Mouse (Mus musculus) right cerebral cortex, adult 18-20 months (tissue): ENCODE measurements around the gene Cenpv.
A peak's percentile ranks its signal among the peaks of the same experiment; 100 is the strongest.

Experiments
- DNase-seq: peaks from one replicate; pipeline ENCODE4 v3.0.0; 2022; ENCODE audit warnings: mixed read lengths

The Cenpv gene

GRCm38 (mm10) chr11:62498802-62499201 is 40.3 kb downstream of the Cenpv start:
- DNase-seq = no peak

- no peak for DNase-seq
These were observed 41.9 kb downstream of the Cenpv start for GRCm38 (mm10) chr11:62497181-62497580.

GRCm38 (mm10) chr11:62496151-62496715 is 42.8 kb downstream of the Cenpv start:
- DNase-seq = no peak

- DNase-seq = peak; percentile 13
These were observed 43.7 kb downstream of the Cenpv start for GRCm38 (mm10) chr11:62495276-62495801.

GRCm38 (mm10) chr11:62494754-62495275 is 44.2 kb downstream of the Cenpv start:
- DNase-seq = peak; percentile 13

- no peak for DNase-seq
These were observed 45.4 kb downstream of the Cenpv start for GRCm38 (mm10) chr11:62493701-62494100.

GRCm38 (mm10) chr11:62487540-62488350 is 51.3 kb downstream of the Cenpv start:
- no peak for DNase-seq

GRCm38 (mm10) chr11:62486949-62487348 is 52.1 kb downstream of the Cenpv start:
- no peak for DNase-seq

GRCm38 (mm10) chr11:62479581-62479980 is 59.5 kb downstream of the Cenpv start:
- DNase-seq = no peak

GRCm38 (mm10) chr11:62478931-62479330 is 60.1 kb downstream of the Cenpv start:
- DNase-seq = no peak

- no peak for DNase-seq
These were observed 62.9 kb downstream of the Cenpv start for GRCm38 (mm10) chr11:62476156-62476555.
